Mouse (Mus musculus): ENCODE measurements at regions not wholly inside any gene's neighbourhood (a gene's known extent, or its start where the extent isn't known, plus 50 kb on each side); places are given as distances from the start of the nearest gene placed in this dataset.

DNA sequence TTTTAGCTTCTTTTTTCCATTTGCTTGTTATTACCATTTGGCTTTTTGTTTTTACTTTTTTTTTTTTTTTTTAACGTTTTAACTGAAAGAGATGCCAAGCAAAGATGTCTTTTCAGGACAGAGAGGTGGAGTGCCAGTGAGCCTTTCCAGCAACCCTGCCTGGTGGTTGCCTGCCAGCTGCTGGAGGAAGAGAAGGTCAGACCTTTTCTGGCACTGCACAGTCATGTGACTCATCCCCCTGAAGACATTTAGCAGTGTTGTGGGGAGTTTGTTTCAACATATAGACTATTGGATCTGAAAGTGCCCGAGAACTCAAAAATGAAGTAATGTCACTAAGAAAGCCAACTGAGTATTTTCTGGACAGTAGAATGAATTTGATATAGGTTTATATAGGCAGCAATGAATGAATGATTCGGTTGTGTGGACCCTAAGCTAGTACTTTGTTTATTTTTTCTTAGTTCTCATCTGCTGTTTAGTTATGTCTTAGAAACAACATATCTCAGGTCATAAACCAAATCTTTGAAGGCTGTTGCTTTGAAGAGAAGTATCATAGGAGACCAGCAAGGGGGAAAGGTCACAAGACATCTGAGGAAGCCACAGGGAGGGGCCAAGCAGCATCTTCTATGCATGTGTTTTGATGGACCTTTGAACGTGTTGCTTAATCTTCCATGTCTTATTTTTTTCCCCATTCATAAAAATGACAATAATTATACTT lies 604.2 kb downstream of the Ptprc start:
- DNase-seq (ENCODE audit: low spot score in 2 of 2), result no peak

- no peak for DNase-seq (ENCODE audit: low spot score in 2 of 2)
Measured at GRCm38 (mm10) chr1:137567526-137567925, 607.3 kb upstream of the Nr5a2 start.

- no peak for DNase-seq (ENCODE audit: low spot score in 2 of 2)
Measured at GRCm38 (mm10) chr1:137565573-137566048, 605.4 kb upstream of the Nr5a2 start.

DNA sequence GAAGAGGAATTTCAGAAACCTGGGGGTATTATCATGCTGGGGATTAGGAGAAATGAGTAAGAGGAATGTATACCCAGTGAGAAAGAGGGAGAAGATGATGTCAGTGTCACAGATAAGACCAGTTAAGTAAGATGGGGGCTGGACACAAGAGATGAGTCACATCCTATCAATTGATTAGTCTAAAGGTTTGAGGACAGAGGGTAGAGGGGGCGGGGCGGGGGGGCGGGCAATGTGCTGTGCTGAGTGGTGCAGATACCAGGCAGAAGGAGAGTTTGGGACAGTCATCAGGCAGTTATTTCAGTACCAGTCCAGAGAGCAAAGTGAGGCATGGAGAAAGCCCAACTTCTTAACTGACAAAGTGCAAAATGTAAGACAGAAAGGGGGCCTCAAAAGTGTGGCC lies 601.4 kb upstream of the Nr5a2 start:
- DNase-seq (ENCODE audit: low spot score in 2 of 2), result no peak

DNA sequence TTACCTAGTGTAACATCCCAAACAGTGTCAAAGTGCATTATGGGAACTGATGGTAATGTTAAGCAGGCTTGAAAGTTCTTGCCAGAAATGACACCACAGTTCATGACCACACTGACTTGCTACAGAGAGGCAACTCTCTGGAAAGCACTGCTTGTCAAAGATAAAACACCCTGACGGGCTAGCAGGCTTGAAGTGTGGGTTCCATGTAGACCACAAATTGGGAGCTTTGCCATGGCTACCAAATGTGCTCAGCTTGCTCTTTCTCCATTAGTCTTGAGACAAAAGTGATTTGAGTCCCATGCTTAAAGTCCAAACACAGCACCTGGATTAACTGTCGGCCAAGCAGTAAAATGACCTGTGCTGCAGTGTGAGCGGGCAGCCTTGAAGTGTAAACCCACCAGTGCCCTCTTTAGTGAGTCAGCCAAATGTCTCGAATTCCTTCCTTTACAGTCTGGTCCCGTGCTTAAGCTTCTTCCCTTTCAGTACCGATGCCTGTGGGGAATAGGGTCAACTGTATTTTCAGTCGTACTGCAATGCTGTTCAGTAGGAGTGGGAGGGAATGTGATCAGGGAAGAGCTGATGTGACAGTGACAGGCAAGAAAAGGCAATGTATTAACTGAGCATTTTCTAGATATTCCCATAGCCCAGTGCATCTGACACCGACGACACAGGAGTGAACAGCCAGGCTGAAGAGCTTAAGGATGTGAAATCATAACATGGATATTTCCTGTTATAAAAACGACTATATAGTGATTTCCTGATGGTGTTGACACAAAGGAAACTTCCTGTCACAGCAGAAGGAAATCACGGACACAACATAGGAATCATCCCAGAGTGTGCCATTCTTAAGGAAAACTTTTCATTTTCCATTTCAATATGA lies 600.4 kb upstream of the Nr5a2 start:
- no peak for DNase-seq (ENCODE audit: low spot score in 2 of 2)

DNA sequence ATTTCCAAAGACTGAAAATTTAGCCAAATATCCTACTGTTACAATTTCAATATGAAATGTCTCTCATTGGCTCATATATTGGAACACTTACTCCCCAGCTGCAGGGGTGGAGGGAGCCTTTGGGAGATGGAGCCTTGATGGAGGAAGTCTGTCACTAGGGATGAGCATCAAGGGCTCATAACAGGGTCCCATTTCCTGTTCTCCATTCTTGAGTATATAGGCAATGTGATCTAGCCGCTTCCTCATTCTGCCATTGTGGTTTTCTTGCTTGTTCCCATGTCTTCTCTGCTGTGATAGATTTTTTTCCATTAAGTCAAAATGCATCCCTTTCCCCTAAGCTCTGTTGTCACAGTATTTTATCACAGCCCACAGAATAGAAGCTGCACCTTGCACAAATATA lies 589.4 kb upstream of the Nr5a2 start:
- DNase-seq (ENCODE audit: low spot score in 2 of 2), result no peak

DNA sequence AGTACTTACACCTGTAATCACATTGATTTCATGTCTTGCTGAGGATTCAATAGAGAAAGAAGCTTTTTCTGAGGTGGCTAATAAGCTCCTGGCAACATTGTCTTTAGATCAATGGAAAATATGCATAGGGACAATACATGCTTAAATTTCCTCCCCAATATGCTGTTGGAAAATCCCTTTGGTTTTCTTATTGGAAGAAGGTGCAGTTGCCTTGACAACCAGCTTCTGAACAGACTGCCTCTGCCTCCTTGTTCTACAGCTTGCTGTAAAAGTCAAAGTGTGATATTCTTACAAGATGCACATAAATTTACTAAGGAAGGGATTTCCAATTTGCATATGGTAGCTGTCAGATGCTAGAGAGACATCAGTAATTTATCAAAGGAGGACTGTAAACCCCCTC lies 585.4 kb upstream of the Nr5a2 start:
- peak; percentile 25 to 27 for DNase-seq (ENCODE audit: low spot score in 2 of 2)

- no peak for DNase-seq (ENCODE audit: low spot score in 2 of 2)
Measured at GRCm38 (mm10) chr1:137543828-137544227, 583.6 kb upstream of the Nr5a2 start.

- no peak for DNase-seq (ENCODE audit: low spot score in 2 of 2)
Measured at GRCm38 (mm10) chr1:137541453-137541852, 581.2 kb upstream of the Nr5a2 start.

- no peak for DNase-seq (ENCODE audit: low spot score in 2 of 2)
Measured at GRCm38 (mm10) chr1:137539424-137540116, 579.3 kb upstream of the Nr5a2 start.

DNA sequence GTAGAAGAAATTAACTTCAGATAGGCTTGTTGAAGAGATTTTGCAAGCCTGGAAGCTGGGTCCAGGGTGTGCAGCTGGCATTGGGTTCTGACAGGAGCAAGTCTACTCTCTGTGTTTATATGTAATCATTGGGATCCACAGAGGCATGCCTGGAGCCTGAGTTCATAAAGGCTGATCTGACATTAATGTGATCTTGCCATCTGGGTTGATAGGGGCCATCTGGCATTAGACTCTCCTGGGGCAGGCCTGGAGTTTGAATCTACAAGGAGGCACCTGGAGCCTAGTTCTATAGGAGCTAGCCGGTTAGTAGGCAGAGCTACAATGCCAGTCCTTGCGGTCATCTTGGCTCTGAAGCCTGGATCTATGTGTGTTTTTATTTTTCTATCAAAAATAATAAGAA lies 554.5 kb upstream of the Nr5a2 start:
- DNase-seq (ENCODE audit: low spot score in 2 of 2), result no peak

GRCm38 (mm10) chr1:137503704-137504422 lies 543.6 kb upstream of the Nr5a2 start:
- no peak for DNase-seq (ENCODE audit: low spot score in 2 of 2)

- no peak for DNase-seq (ENCODE audit: low spot score in 2 of 2)
Measured at GRCm38 (mm10) chr1:137488226-137488625, 528.0 kb upstream of the Nr5a2 start.

DNA sequence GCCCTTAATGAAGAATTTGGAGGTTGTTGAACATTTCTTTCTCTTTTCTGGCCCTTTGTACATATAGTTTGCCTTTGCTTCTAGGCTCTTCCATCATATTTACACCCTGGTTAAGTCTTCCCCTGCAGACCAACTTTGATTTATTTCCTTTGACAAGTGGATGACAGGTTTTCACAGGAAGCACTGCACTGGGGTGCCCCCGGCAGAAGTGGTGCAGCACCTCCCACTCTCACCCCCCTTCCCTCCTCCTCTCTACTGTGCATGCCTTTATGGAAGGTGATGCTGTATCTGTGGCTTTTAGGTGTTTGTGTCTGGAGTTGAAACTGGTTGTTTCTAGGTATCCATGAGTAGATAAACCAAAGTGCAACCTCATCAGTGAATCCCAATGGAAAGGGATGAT lies 518.2 kb upstream of the Nr5a2 start:
- no peak for DNase-seq (ENCODE audit: low spot score in 2 of 2)

- no peak for DNase-seq (ENCODE audit: low spot score in 2 of 2)
Measured at GRCm38 (mm10) chr1:137477239-137477638, 517.0 kb upstream of the Nr5a2 start.

- DNase-seq (ENCODE audit: low spot score in 2 of 2), result no peak
Measured at GRCm38 (mm10) chr1:137474858-137475257, 514.6 kb upstream of the Nr5a2 start.

- peak; percentile 11 to 28 for DNase-seq (ENCODE audit: low spot score in 2 of 2)
Measured at GRCm38 (mm10) chr1:137473800-137474685, 513.8 kb upstream of the Nr5a2 start.

- no peak for DNase-seq (ENCODE audit: low spot score in 2 of 2)
Measured at GRCm38 (mm10) chr1:137464971-137465370, 504.7 kb upstream of the Nr5a2 start.

DNA sequence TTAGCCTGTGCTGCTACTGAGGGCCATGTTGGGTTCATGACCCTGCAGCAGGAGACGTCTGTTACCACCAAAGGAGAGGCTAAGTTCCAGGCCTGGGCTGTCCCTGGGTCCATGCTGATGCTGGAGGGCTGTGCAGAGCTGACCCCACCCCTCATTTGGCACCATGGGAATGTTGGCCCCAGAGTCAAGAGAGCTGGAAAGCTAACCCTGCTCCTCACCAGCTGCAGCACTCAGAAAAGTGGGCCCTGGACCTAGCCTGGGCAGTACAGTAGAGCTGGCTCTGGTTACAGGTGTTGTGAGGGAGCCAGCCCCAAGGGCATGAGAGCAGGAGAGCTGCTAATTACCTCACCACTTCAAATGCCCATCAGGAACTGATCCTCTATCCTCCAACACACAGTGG lies 500.9 kb upstream of the Nr5a2 start:
- no peak for DNase-seq (ENCODE audit: low spot score in 2 of 2)

GRCm38 (mm10) chr1:137453446-137454208 lies 493.4 kb upstream of the Nr5a2 start:
- no peak for DNase-seq (ENCODE audit: low spot score in 2 of 2)

Measured in right cerebral cortex, adult 2 months (tissue).